Mouse (Mus musculus): ENCODE data around the gene Ercc4. TPM values are rescaled to one million over a fixed set of nuclear protein-coding genes. Genes with fewer than 3 reads are reported as not detected.

Ercc4 gene
- total RNA-seq, 2 experiments from 2014 or later: 23.3 to 27.6 TPM

- no peak for DNase-seq (ENCODE audit: extremely low spot score in 1 of 2, low spot score in 2 of 2)
- intact Hi-C loops (cut with DNase I): no loop called here
Observed at GRCm38 (mm10) chr16:13184381-13184780, 74.9 kb downstream of the Ercc4 start.

DNA sequence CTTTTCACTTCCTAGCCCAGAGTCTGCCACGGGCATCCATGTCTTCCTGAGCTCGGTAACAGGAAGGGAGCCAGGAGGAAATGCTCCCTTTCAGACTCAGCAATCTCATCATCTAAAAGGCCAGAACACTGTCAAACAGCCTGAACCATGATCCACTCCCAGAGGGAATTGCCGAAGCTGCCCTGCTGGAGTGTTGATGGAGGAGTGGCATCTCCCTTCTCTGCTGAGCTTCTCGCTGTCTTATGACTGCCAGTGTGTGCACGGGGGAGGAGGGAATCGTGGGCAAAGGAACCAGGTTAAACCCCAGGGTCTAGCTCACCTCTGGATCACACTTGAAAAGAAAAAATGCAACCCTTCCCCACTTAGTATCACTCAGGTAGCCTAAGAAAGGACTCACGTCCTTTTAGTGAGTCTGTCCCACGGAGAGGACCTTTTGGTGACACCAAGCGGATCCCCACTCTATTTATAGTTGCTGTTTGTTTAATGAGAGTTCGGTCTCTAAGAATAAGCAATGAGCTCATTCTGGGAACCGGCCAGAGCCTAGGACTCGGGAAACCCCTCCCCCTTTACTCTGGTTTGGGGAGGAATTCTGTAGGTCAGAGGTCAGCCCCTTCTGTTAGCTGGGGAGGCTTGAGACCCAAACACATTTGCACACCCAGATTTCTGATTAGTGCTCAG is 80.1 kb downstream of the Ercc4 start:
- DNase-seq (ENCODE audit: extremely low spot score in 1 of 2, low spot score in 2 of 2): peak in 1 of 2 experiments; percentile 60
- intact Hi-C loops (cut with DNase I): no loop called here

DNA sequence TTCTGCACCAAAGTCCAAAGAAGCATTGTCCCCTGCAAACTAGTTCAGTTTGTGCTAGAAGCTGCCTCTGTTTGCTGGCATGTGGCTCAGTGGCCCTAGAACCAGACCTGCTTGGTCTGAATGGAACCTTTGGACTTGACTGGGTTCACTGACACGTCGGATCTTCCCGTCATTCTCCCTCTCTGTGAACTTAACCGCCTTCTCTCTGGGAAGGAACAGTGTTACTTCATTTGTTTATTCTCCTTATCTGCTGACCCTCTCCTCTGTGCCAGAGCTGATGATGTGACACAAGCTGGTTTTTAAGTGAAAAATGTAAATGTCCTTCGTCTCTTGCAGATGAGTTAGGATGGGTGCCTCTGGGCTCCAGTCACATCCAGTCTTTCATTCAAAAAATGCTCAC is 81.0 kb downstream of the Ercc4 start:
- no peak for DNase-seq (ENCODE audit: extremely low spot score in 1 of 2, low spot score in 2 of 2)
- intact Hi-C loops (cut with DNase I): no loop called here

GRCm38 (mm10) chr16:13191166-13191565 is 81.7 kb downstream of the Ercc4 start:
- intact Hi-C loops (cut with DNase I): no loop called here
- DNase-seq (ENCODE audit: extremely low spot score in 1 of 2, low spot score in 2 of 2): no peak

GRCm38 (mm10) chr16:13193663-13194071 is 84.2 kb downstream of the Ercc4 start:
- intact Hi-C loops (cut with DNase I): loop anchor here (2.0 kb wide), 1 partner anchor 33 kb away; no protein-coding TSS in a partner anchor
- DNase-seq (ENCODE audit: extremely low spot score in 1 of 2, low spot score in 2 of 2): peak; percentile 51 to 60

DNA sequence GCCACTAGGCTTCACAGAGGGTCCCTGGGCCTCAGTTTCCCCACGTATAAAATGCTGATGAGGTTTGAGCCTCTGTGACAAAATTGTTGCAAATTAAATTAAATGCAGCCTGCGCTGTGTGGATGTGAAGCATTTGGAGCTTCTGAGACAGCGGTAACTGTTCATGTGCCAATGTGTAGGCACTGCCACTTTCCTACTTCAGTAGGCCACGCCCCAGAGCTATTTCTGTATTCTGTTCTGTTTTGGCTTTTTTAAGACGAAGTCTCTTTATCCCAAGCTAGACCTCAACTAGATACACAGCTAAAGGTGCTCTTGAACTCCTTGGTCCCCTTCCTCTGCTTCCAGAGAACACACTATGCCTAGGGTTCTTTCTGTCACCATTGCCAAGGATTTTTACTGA is 85.4 kb downstream of the Ercc4 start:
- peak; percentile 41 to 53 for DNase-seq (ENCODE audit: extremely low spot score in 1 of 2, low spot score in 2 of 2)
- intact Hi-C loops (cut with DNase I): loop anchor here (2.0 kb wide), 1 partner anchor 34 kb away; no protein-coding TSS in a partner anchor

DNA sequence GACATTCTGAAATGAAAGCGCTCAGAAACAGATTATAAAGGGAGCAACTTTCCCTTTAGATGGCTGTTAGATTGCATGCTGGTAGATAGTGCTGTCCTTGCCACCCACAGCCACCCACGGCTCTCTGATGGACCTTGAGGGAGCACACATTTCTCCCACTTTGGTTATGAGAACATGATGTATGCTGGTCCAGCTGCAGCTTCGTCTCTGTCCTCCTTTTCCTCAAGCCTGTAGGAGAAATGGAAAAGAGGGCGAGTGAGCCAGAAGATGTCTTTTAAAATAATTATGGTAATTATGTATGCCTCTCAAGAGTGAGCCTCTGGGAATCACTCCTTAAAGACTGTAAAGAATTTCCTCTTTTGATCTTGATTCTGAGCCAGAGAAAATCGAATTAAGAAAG is 87.1 kb downstream of the Ercc4 start:
- peak in 1 of 2 experiments; percentile 48 for DNase-seq (ENCODE audit: extremely low spot score in 1 of 2, low spot score in 2 of 2)
- intact Hi-C loops (cut with DNase I): loop anchor here (2.0 kb wide), 1 partner anchor 162 kb away; no protein-coding TSS in a partner anchor

DNA sequence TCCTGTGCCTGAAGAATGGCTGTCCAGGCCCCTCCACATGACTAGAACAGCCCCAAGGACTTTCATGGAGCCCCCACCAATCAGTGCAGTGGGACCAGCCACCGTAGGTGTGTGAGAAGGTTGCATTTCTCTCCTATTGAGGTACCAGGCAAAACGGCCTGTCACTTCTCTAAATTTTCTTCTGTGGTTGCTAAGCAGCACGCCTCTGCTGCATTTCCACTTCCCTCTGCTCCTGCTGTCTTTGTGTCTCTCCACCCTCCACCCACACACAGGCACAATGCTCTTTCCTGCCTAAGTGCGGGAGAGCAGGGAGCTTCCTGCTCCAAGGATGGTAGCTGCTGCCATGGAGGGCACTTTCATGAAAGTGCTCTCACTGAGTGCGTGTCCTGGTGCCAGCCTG is 87.8 kb downstream of the Ercc4 start:
- peak; percentile 74 to 82 for DNase-seq (ENCODE audit: extremely low spot score in 1 of 2, low spot score in 2 of 2)
- intact Hi-C loops (cut with DNase I): loop anchor here (2.0 kb wide), 1 partner anchor 162 kb away; no protein-coding TSS in a partner anchor

DNA sequence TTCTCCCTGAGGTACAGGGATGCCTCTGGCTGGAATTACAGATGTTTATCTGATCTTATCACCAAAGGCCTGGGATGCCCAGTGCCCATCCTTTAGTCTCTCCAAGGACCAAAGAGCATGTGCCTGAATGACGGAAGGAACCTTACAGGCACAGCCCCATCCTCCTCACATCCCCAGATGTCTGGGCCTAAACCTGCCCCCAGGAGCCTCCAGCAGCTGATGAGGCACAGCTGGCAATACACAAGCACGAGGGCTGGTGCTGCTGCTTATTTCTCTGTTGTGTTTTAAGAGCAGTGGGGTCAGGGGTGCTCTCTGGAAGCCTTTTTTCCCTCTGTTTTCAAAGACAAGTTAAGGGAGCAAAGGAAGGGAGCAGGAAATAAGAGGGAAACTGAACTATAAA is 89.7 kb downstream of the Ercc4 start:
- no peak for DNase-seq (ENCODE audit: extremely low spot score in 1 of 2, low spot score in 2 of 2)
- intact Hi-C loops (cut with DNase I): no loop called here

Other genes with a start within 250 kb of the Ercc4 start
- gene Mrtfb, start 146.8 kb downstream of the Ercc4 start, total RNA-seq (2021): 100 to 1,000 TPM; 114 to 118 TPM

Measured in left cerebral cortex, postnatal 10 days (tissue).